Mouse (Mus musculus) induced T-regulatory cell, adult 2 months (primary cell): ENCODE results near the gene Zc3h7b.
"Not testable (repeated sequence)": the region's sequence is repeated elsewhere in the genome, so short reads cannot be mapped to it uniquely, and the experiment has no call there.

ENCODE experiments used
- DNase-seq: peaks from one replicate; pipeline ENCODE4 v3.0.0-alpha.2; 2012; ENCODE audit warnings: low read depth

Gene Zc3h7b

GRCm38 (mm10) chr15:81744992-81745600, at the start of gene Zc3h7b, which contains the start of gene Rangap1:
Gene Zc3h7b, plus strand, starts transcription at chr15:81745057.
Gene Rangap1, minus strand, starts transcription at chr15:81745530.
- DNase-seq: peak; percentile 77

- DNase-seq: no peak
Measured at GRCm38 (mm10) chr15:81697175-81697574, 47.7 kb upstream of the Zc3h7b start, which contains the start of gene Chadl. Gene Chadl, minus strand, starts transcription at chr15:81697287.

GRCm38 (mm10) chr15:81697847-81698246, 47.0 kb upstream of the Zc3h7b start:
- DNase-seq: peak; percentile 79

- no peak for DNase-seq
Measured at GRCm38 (mm10) chr15:81698532-81698931, 46.3 kb upstream of the Zc3h7b start.

GRCm38 (mm10) chr15:81700161-81700560, 44.7 kb upstream of the Zc3h7b start:
- peak; percentile 32 for DNase-seq

- DNase-seq: no peak
Measured at GRCm38 (mm10) chr15:81700601-81701000, 44.3 kb upstream of the Zc3h7b start.

GRCm38 (mm10) chr15:81701350-81701749, 43.5 kb upstream of the Zc3h7b start:
- not testable (repeated sequence) for DNase-seq

- DNase-seq: no peak
Measured at GRCm38 (mm10) chr15:81702306-81703093, 42.4 kb upstream of the Zc3h7b start.

GRCm38 (mm10) chr15:81703094-81703489, 41.8 kb upstream of the Zc3h7b start:
- DNase-seq: no peak

- no peak for DNase-seq
Measured at GRCm38 (mm10) chr15:81708991-81709390, 35.9 kb upstream of the Zc3h7b start.

- DNase-seq: no peak
Measured at GRCm38 (mm10) chr15:81709686-81710085, 35.2 kb upstream of the Zc3h7b start.

- DNase-seq: no peak
Measured at GRCm38 (mm10) chr15:81710801-81711200, 34.1 kb upstream of the Zc3h7b start.

GRCm38 (mm10) chr15:81713742-81714141, 31.1 kb upstream of the Zc3h7b start:
- no peak for DNase-seq

- no peak for DNase-seq
Measured at GRCm38 (mm10) chr15:81718336-81719138, 26.3 kb upstream of the Zc3h7b start.

GRCm38 (mm10) chr15:81719139-81719531, 25.7 kb upstream of the Zc3h7b start:
- DNase-seq: no peak

- no peak for DNase-seq
Measured at GRCm38 (mm10) chr15:81722361-81722760, 22.5 kb upstream of the Zc3h7b start.

- no peak for DNase-seq
Measured at GRCm38 (mm10) chr15:81723653-81724052, 21.2 kb upstream of the Zc3h7b start.

GRCm38 (mm10) chr15:81725965-81726364, 18.9 kb upstream of the Zc3h7b start:
- no peak for DNase-seq

GRCm38 (mm10) chr15:81729241-81729791, 15.5 kb upstream of the Zc3h7b start:
- peak; percentile 71 for DNase-seq

- DNase-seq: peak; percentile 98
Measured at GRCm38 (mm10) chr15:81729792-81730635, 14.8 kb upstream of the Zc3h7b start.

GRCm38 (mm10) chr15:81735075-81735474, 9.8 kb upstream of the Zc3h7b start:
- DNase-seq: no peak
